Mouse (Mus musculus) pancreas, adult 10 weeks (tissue): Measurements from ENCODE around the gene Hist1h3b. TPM values are rescaled to one million over a fixed set of nuclear protein-coding genes. Genes with fewer than 3 reads are reported as not detected.

ENCODE experiments used
- polyA plus RNA-seq: library from polyadenylated mRNA; stranded (reverse); fragments of 350-450 nt; fragmentation: Illumina TruSeq; extraction: RNeasy Lipid Tissue Mini Kit (QIAGEN cat#74804); gene quantifications from one replicate; pipeline ENCODE4 v1.2.3, GENCODE M21; 2015; ENCODE audit warnings: low read depth, low replicate concordance; ENCODE audit not compliant: insufficient read depth

Gene Hist1h3b
- polyA plus RNA-seq = not detected

DNA sequence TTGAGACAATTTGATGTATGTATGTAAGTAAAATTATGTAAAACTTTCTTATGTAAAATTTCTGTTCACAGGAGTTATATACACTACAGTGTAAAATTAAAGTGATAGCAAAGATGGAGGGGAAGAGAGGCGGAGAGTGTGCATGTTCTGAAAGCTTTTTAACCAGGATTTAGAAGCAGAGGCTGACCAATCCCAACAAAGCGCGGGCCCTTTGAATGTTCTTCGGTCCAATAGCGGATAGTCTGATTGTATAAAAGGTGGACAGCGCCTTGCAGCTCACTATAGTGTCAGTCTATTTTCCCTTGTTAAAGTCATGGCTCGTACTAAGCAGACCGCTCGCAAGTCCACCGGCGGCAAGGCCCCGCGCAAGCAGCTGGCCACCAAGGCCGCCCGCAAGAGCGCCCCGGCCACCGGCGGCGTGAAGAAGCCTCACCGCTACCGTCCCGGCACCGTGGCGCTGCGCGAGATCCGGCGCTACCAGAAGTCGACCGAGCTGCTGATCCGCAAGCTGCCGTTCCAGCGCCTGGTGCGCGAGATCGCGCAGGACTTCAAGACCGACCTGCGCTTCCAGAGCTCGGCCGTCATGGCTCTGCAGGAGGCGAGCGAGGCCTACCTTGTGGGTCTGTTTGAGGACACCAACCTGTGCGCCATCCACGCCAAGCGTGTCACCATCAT lies at the start of gene Hist1h3b:
Gene Hist1h3b (plus strand): TSS at position 201 of the 675 bp plus-strand sequence.

DNA sequence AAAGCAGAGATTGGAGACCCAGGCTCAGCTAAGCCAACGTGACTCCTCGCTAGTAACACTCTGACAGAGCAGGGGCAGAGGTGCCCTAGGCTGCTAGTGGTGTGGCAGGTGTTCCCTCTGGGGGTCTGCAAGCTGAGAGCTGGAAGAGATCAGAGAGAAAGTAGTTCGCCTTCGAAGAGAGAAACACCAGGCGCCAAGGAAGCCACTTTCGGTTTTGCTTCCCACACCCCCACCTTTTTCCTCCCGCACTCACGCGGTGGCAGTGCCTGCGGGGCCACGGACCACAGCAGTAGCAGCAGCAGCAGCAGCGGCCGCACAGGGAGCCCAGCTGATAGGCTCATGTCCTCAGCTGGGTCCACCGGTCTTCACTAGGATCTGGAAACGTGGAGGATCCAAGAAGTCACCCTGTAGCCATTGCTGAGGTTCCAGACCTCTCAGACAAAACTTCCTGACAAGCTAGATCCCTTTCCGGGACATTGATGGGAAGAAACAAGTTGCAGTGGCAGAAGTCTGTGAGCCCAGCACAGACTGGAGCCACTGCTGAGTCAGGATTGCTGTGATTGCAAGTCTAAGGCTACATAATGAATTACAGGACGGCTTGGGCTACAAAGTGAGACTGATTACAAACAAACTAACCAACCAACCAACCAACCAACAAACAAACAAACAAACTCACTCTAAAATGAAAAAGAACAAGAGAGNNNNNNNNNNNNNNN lies 41.5 kb upstream of the Hist1h3b start, which contains the start of gene Hfe:
Gene Hfe (minus strand): TSS at position 481 of the 716 bp plus-strand sequence.

DNA sequence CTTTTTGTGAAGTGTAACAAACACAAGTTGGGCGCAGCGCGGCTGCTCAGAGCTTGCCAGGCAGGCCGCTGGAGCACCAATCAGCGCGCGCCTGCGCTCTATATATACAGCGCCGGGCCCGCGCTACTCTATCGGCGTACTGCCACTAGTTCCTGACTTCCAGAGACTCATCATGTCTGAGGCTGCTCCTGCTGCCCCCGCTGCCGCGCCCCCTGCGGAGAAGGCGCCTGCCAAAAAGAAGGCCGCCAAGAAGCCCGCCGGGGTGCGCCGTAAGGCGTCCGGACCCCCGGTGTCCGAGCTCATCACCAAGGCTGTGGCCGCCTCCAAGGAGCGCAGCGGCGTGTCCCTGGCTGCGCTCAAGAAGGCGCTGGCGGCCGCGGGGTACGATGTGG lies 13.4 kb upstream of the Hist1h3b start, which contains the start of gene Hist1h1c:
Gene Hist1h1c (plus strand): TSS at position 132 of the 392 bp plus-strand sequence.

DNA sequence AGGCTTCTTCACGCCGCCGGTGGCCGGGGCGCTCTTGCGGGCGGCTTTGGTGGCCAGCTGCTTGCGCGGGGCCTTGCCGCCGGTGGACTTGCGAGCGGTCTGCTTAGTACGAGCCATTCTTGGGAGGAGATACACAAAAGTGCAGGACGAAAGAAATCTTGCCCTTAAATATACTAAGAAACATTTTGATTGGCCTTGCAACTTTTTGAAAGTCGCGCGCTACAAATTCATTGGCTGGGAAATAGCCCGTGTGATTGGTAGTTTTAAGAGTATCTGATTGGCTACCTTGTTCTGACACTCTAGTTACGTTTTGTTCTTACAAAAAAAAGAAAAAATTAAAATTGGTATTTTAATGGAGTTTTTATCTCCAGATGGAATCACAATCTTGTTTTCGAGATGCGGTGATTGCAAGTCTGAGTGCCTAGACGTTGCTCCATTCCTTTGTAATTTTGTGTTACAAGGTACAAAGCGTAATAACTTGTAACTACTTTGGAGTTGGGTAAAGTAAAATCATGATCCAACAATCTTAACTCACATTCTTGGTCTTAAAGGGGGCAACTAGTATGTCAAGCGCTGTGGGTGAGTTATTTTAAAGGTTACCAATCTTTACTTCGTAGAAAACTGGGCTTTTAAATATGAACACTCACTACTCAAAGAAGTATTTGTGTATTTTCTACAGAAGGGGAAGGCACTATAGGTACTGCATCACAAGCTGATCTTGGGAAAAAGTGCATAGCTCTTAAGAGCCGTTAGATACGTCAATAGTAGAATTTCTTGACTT lies 6.5 kb upstream of the Hist1h3b start, which contains the start of gene Hist1h3c:
Gene Hist1h3c (minus strand): TSS at position 222 of the 781 bp plus-strand sequence.

GRCm38 (mm10) chr13:23746201-23747080 lies 5.6 kb upstream of the Hist1h3b start, which contains the start of gene Hist1h2bb:
Gene Hist1h2bb (plus strand): TSS chr13:23746734.

GRCm38 (mm10) chr13:23750839-23751477 lies 1.1 kb upstream of the Hist1h3b start, which contains the start of gene Hist1h2ab:
Gene Hist1h2ab (plus strand): TSS chr13:23751126.

DNA sequence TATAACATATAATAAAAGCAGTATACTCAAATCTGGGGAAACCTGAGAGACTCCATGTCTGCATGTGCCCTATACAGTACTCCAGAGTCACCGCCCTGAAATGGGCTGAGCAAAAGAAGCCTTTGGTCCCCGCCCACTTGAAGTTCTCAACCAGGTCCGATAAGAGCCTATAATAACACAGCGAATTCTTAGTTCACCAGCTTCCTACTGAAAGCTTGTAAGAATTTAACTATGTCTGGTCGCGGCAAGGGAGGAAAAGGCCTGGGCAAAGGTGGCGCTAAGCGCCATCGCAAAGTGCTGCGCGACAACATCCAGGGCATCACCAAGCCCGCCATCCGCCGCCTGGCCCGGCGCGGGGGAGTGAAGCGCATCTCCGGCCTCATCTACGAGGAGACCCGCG lies 4.7 kb downstream of the Hist1h3b start, which contains the start of gene Hist1h4b:
Gene Hist1h4b (plus strand): TSS at position 224 of the 400 bp plus-strand sequence.

DNA sequence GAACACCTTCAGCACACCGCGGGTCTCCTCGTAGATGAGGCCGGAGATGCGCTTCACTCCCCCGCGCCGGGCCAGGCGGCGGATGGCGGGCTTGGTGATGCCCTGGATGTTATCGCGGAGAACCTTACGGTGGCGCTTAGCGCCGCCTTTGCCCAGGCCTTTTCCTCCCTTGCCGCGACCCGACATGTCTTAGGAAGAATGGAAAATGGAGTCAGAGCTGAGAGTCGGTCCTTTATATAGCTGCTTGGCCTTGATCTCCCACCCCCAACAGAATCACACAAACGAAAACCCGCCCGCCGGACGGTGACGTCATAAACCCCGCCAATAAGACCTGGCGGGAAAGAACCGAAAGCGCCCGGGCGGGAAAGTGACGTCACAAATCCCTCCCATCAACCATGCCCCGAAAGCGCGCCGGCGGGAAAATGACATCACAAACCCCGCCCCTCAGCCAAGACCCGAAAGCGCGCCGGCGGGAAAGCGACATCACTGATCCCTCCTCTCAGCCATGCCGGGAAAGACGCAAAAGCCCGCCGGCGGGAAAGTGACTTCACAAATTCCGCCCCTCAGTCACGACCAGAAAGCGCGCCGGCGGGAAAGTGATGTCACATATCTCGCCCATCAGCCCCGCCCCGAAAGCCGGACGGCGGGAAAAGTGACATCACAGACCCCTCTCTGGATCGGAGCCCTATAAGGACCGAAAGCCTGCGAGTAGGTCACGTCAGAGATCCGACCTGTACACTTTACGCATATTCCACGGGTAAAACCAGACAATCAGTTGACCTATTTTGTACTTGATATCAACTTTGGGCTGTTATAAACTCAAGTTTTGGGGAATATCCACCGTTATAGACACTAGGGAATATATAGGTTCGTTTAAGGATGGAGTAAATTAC lies 9.2 kb downstream of the Hist1h3b start, which contains the start of gene Hist1h4a:
Gene Hist1h4a (minus strand): TSS at position 259 of the 893 bp plus-strand sequence.

GRCm38 (mm10) chr13:23761871-23762821 lies 10.1 kb downstream of the Hist1h3b start, which contains the start of gene Hist1h3a:
Gene Hist1h3a (minus strand): TSS chr13:23762386.

GRCm38 (mm10) chr13:23763586-23764323 lies 11.7 kb downstream of the Hist1h3b start, which contains the start of gene Hist1h1a:
Gene Hist1h1a (plus strand): TSS chr13:23763666.

GRCm38 (mm10) chr13:23769613-23770012 lies 17.5 kb downstream of the Hist1h3b start, which contains the start of gene Trim38:
Gene Trim38 (plus strand): TSS chr13:23769913.

Other genes with a start within 250 kb of the Hist1h3b start
- 9.1 TPM for gene Hist1h4h, start 221.2 kb upstream of the Hist1h3b start, polyA plus RNA-seq
- gene Hist1h2af, start 218.4 kb upstream of the Hist1h3b start, polyA plus RNA-seq = not detected
- not detected for gene Hist1h3g, start 216.8 kb upstream of the Hist1h3b start, polyA plus RNA-seq
- gene Hist1h2bh, start 208.9 kb upstream of the Hist1h3b start, polyA plus RNA-seq = not detected
- gene Hist1h3f, start 208.2 kb upstream of the Hist1h3b start, polyA plus RNA-seq = not detected
- not detected for gene Hist1h4f, start 200.6 kb upstream of the Hist1h3b start, polyA plus RNA-seq
- gene Hist1h1d, start 199.0 kb upstream of the Hist1h3b start, polyA plus RNA-seq = 0.48 TPM
- gene Hist1h3e, start 189.9 kb upstream of the Hist1h3b start, polyA plus RNA-seq = not detected
- not detected for gene Hist1h2ae, start 181.0 kb upstream of the Hist1h3b start, polyA plus RNA-seq
- not detected for gene Hist1h2bg, start 180.9 kb upstream of the Hist1h3b start, polyA plus RNA-seq
- not detected for gene Hist1h2bf, start 178.1 kb upstream of the Hist1h3b start, polyA plus RNA-seq
- gene Hist1h2ad, start 177.9 kb upstream of the Hist1h3b start, polyA plus RNA-seq = not detected
- gene Hist1h3d, start 176.5 kb upstream of the Hist1h3b start, polyA plus RNA-seq = not detected
- not detected for gene Hist1h4d, start 170.7 kb upstream of the Hist1h3b start, polyA plus RNA-seq
- gene Hist1h2be, start 131.1 kb upstream of the Hist1h3b start, polyA plus RNA-seq = 1.9 TPM
- 0.70 TPM for gene Hist1h1e, start 129.7 kb upstream of the Hist1h3b start, polyA plus RNA-seq
- 0.33 TPM for gene Hist1h2ac, start 68.3 kb upstream of the Hist1h3b start, polyA plus RNA-seq
- gene Hist1h2bc, start 68.1 kb upstream of the Hist1h3b start, polyA plus RNA-seq = 37.3 TPM
- gene Hist1h1t, start 56.5 kb upstream of the Hist1h3b start, polyA plus RNA-seq = not detected
- gene Hist1h4c, start 53.8 kb upstream of the Hist1h3b start, polyA plus RNA-seq = 2.0 TPM
- 11.9 TPM for gene Hfe, start 41.4 kb upstream of the Hist1h3b start, polyA plus RNA-seq
- 18.7 TPM for gene Hist1h1c, start 13.5 kb upstream of the Hist1h3b start, polyA plus RNA-seq
- gene Hist1h3c, start 6.7 kb upstream of the Hist1h3b start, polyA plus RNA-seq = not detected
- not detected for gene Hist1h2bb, start 5.5 kb upstream of the Hist1h3b start, polyA plus RNA-seq
- not detected for gene Hist1h2ab, start 1.1 kb upstream of the Hist1h3b start, polyA plus RNA-seq
- gene Hist1h4b, start 4.7 kb downstream of the Hist1h3b start, polyA plus RNA-seq = not detected
- gene Hist1h4a, start 9.0 kb downstream of the Hist1h3b start, polyA plus RNA-seq = not detected
- not detected for gene Hist1h3a, start 10.1 kb downstream of the Hist1h3b start, polyA plus RNA-seq
- not detected for gene Hist1h1a, start 11.4 kb downstream of the Hist1h3b start, polyA plus RNA-seq
- gene Trim38, start 17.6 kb downstream of the Hist1h3b start, polyA plus RNA-seq = not detected
- gene Slc17a2, start 54.7 kb downstream of the Hist1h3b start, polyA plus RNA-seq = not detected
- gene Slc17a3, start 87.2 kb downstream of the Hist1h3b start, polyA plus RNA-seq = not detected
- gene Slc17a1, start 115.5 kb downstream of the Hist1h3b start, polyA plus RNA-seq = not detected
- 0.26 TPM for gene Slc17a4, start 162.7 kb downstream of the Hist1h3b start, polyA plus RNA-seq
- gene Hist1h2ba, start 181.9 kb downstream of the Hist1h3b start, polyA plus RNA-seq = not detected
- not detected for gene Hist1h2aa, start 182.2 kb downstream of the Hist1h3b start, polyA plus RNA-seq
- gene Scgn, start 238.9 kb downstream of the Hist1h3b start, polyA plus RNA-seq = 13.2 TPM